Mouse (Mus musculus) lung, embryonic 14.5 days (tissue): ENCODE measurements around the gene Sptbn1. TPM values are rescaled to one million over a fixed set of nuclear protein-coding genes. Genes with fewer than 3 reads are reported as not detected.
"Not testable (repeated sequence)": the region's sequence is repeated elsewhere in the genome, so short reads cannot be mapped to it uniquely, and the experiment has no call there.

Experiments used
- ATAC-seq: fragments of 200-750 bp; cut with Nextera tagmentation; 2 replicates; pipeline ENCODE4 v1.8.0; 2017; ENCODE audit warnings: mild to moderate bottlenecking, moderate TSS enrichment, moderate library complexity; ENCODE audit not compliant: insufficient read depth
- DNase-seq: peaks from one replicate; pipeline ENCODE4 v3.0.0-alpha.2; 2015
- H3K27ac ChIP-seq: fragments of 300-500 bp; sonication (generic); 2 replicates; pipeline ENCODE4 v1.5.1; 2014; ENCODE audit warnings: low read depth, mild to moderate bottlenecking, moderate library complexity
- H3K27me3 ChIP-seq: fragments of 300-500 bp; sonication (generic); 2 replicates; pipeline ENCODE4 v1.6.1; 2014; ENCODE audit warnings: low read length, control low read depth; ENCODE audit not compliant: insufficient read depth
- H3K36me3 ChIP-seq: fragments of 300-500 bp; sonication (generic); 2 replicates; pipeline ENCODE4 v1.6.1; 2014; ENCODE audit warnings: control low read depth; ENCODE audit not compliant: insufficient read depth
- H3K4me1 ChIP-seq: fragments of 300-500 bp; sonication (generic); 2 replicates; pipeline ENCODE4 v1.6.1; 2014; ENCODE audit warnings: antibody characterized with exemption, control low read depth; ENCODE audit not compliant: insufficient read depth
- H3K4me2 ChIP-seq: fragments of 300-500 bp; sonication (generic); 2 replicates; pipeline ENCODE4 v1.6.1; 2014; ENCODE audit warnings: mild to moderate bottlenecking
- H3K4me3 ChIP-seq: fragments of 300-500 bp; sonication (generic); 2 replicates; pipeline ENCODE4 v1.5.1; 2014; ENCODE audit warnings: low read depth, low read length
- H3K9ac ChIP-seq: fragments of 300-500 bp; sonication (generic); 2 replicates; pipeline ENCODE4 v1.6.1; 2014
- H3K9me3 ChIP-seq: fragments of 300-500 bp; sonication (generic); 2 replicates; pipeline ENCODE4 v1.6.1; 2016; ENCODE audit warnings: low read depth, low read length, control low read depth
- CTCF ChIP-seq: IDR thresholded peaks from 2 replicates; pipeline ENCODE4 v1.5.1; 2016; ENCODE audit warnings: antibody characterized with exemption, low read depth
- WGBS: fragments of 180-500 bp; shearing (Covaris S2); extraction: QIAGEN DNeasy Blood & Tissue Kit; methylation state at CpG from one replicate; pipeline ENCODE4 v1.1.7; 2014; 5-methylcytosine and 5-hydroxymethylcytosine counted together
- polyA plus RNA-seq: library from polyadenylated mRNA; unstranded; fragments of >200 nt; fragmentation: Nextera tagmentation; extraction: Ambion mirVana; gene quantifications from 2 replicates; pipeline ENCODE4 v1.2.1, GENCODE M21; 2014

The Sptbn1 gene
- polyA plus RNA-seq, 1 experiment from 2014 or later: 168 TPM

- H3K27ac ChIP-seq: peak overlapping the region; percentile 95
- WGBS: 2% methylated on average over 7 of the region's 7 CpGs
These were observed 1.3 kb downstream of the Sptbn1 start for GRCm38 (mm10) chr11:30266691-30267035.

GRCm38 (mm10) chr11:30265666-30266065 is 2.3 kb downstream of the Sptbn1 start:
- 58% methylated on average over 2 of the region's 2 CpGs for WGBS
- peak overlapping the region; percentile 98 for H3K4me3 ChIP-seq
- peak; percentile 33 for DNase-seq
- no peak for TF ChIP-seq CTCF
- H3K4me1 ChIP-seq: peaks cover 20% of the 10 kb centered on the region
- 0 out of 2 replicates have a peak overlapping the region, but pooled peaks have one; percentile 12 for H3K27ac ChIP-seq
- H3K9me3 ChIP-seq: no peaks in the 10 kb centered on the region
- H3K36me3 ChIP-seq: no peaks in the 10 kb centered on the region
- no peaks in the 10 kb centered on the region for H3K27me3 ChIP-seq
- H3K4me2 ChIP-seq: peak overlapping the region; percentile 79
- H3K9ac ChIP-seq: peak overlapping the region; percentile 24
- no peak for ATAC-seq

More at GRCm38 (mm10) chr11:30266691-30267035, 1.3 kb downstream of the Sptbn1 start:
- H3K9me3 ChIP-seq: no peaks in the 10 kb centered on the region
- TF ChIP-seq CTCF: no peak
- peak overlapping the region; percentile 84 for H3K9ac ChIP-seq
- ATAC-seq (no peak), DNase-seq (peak; percentile 25)
- peaks cover 20% of the 10 kb centered on the region for H3K4me1 ChIP-seq
- peak overlapping the region; percentile 98 for H3K4me3 ChIP-seq
- H3K27me3 ChIP-seq: no peaks in the 10 kb centered on the region
- H3K4me2 ChIP-seq: peak overlapping the region; percentile 79
- H3K36me3 ChIP-seq: no peaks in the 10 kb centered on the region

- DNase-seq: peak; percentile 53
- no peak for ATAC-seq
- H3K27me3 ChIP-seq: no peaks in the 10 kb centered on the region
- H3K9ac ChIP-seq: no peak overlapping the region
- peaks cover 13% of the 10 kb centered on the region for H3K4me1 ChIP-seq
- H3K36me3 ChIP-seq: no peaks in the 10 kb centered on the region
- H3K9me3 ChIP-seq: no peaks in the 10 kb centered on the region; the same call in 1 of the 2 replicates
- TF ChIP-seq CTCF: no peak
- no peak overlapping the region for H3K4me3 ChIP-seq
- H3K4me2 ChIP-seq: peak overlapping the region; percentile 3; the same call in 1 of the 2 replicates
- WGBS: 23% methylated on average over 2 of the region's 2 CpGs
- peak overlapping the region; percentile 36; the same call in 1 of the 2 replicates for H3K27ac ChIP-seq
These were observed 4.3 kb downstream of the Sptbn1 start for GRCm38 (mm10) chr11:30263627-30264026.

- TF ChIP-seq CTCF: no peak
- H3K4me3 ChIP-seq: no peak overlapping the region
- no peaks in the 10 kb centered on the region; the same call in 1 of the 2 replicates for H3K9me3 ChIP-seq
- DNase-seq (no peak), ATAC-seq (no peak)
- H3K27me3 ChIP-seq: no peaks in the 10 kb centered on the region
- no peaks in the 10 kb centered on the region for H3K36me3 ChIP-seq
- H3K9ac ChIP-seq: no peak overlapping the region
- peaks cover 4% of the 10 kb centered on the region; the same call in 1 of the 2 replicates for H3K4me1 ChIP-seq
- H3K27ac ChIP-seq: no peak overlapping the region
- no peak overlapping the region for H3K4me2 ChIP-seq
- WGBS: 83% methylated on average over 6 of the region's 6 CpGs
These were observed 9.1 kb downstream of the Sptbn1 start for GRCm38 (mm10) chr11:30258739-30259350.

- DNase-seq (no peak), ATAC-seq (0 out of 2 replicates have a peak, but pooled peaks have one; percentile 18)
These were observed 10.2 kb downstream of the Sptbn1 start for GRCm38 (mm10) chr11:30257812-30258211.

GRCm38 (mm10) chr11:30257085-30257484 is 10.9 kb downstream of the Sptbn1 start:
- Histone ChIP-seq H3K9me3 (no peaks in the 10 kb centered on the region; the same call in 1 of the 2 replicates), H3K4me2 (no peak overlapping the region), H3K4me3 (no peak overlapping the region), H3K9ac (no peak overlapping the region), H3K36me3 (no peaks in the 10 kb centered on the region), H3K27me3 (no peaks in the 10 kb centered on the region), H3K27ac (peak overlapping the region; percentile 19; the same call in 1 of the 2 replicates), H3K4me1 (peaks cover 4% of the 10 kb centered on the region; the same call in 1 of the 2 replicates)
- ATAC-seq (peak; percentile 42; the same call in 1 of the 2 replicates), DNase-seq (peak; percentile 84)
- no peak for TF ChIP-seq CTCF

More at GRCm38 (mm10) chr11:30257812-30258211, 10.2 kb downstream of the Sptbn1 start:
- H3K4me1 ChIP-seq: peaks cover 4% of the 10 kb centered on the region; the same call in 1 of the 2 replicates
- 21% methylated on average over 1 of the region's 1 CpGs for WGBS
- H3K27me3 ChIP-seq: no peaks in the 10 kb centered on the region
- no peaks in the 10 kb centered on the region for H3K36me3 ChIP-seq
- no peak overlapping the region for H3K4me3 ChIP-seq
- no peak overlapping the region for H3K9ac ChIP-seq
- no peaks in the 10 kb centered on the region; the same call in 1 of the 2 replicates for H3K9me3 ChIP-seq
- H3K27ac ChIP-seq: peak overlapping the region; percentile 76
- TF ChIP-seq CTCF: no peak
- no peak overlapping the region for H3K4me2 ChIP-seq

- DNase-seq (peak; percentile 60), ATAC-seq (peak; percentile 69)
- peaks cover 7% of the 10 kb centered on the region; the same call in 1 of the 2 replicates for H3K4me1 ChIP-seq
- no peak overlapping the region for H3K9ac ChIP-seq
- H3K27ac ChIP-seq: peak overlapping the region; percentile 19; the same call in 1 of the 2 replicates
- H3K4me2 ChIP-seq: no peak overlapping the region
- no peaks in the 10 kb centered on the region for H3K27me3 ChIP-seq
- whole genome bisulfite sequencing: 46% methylated on average over 5 of the region's 5 CpGs
- no peak overlapping the region for H3K4me3 ChIP-seq
- TF ChIP-seq CTCF: no peak
- no peaks in the 10 kb centered on the region for H3K36me3 ChIP-seq
- no peaks in the 10 kb centered on the region; the same call in 1 of the 2 replicates for H3K9me3 ChIP-seq
These were observed 11.5 kb downstream of the Sptbn1 start for GRCm38 (mm10) chr11:30256491-30256890.

- H3K27ac ChIP-seq, H3K9ac ChIP-seq, DNase-seq, H3K27me3 ChIP-seq, H3K4me3 ChIP-seq, ATAC-seq, H3K4me2 ChIP-seq, H3K36me3 ChIP-seq, H3K9me3 ChIP-seq: not testable (repeated sequence)
- 91% methylated on average over 3 of the region's 3 CpGs for WGBS
- peaks cover 11% of the 10 kb centered on the region; the same call in 1 of the 2 replicates for H3K4me1 ChIP-seq
These were observed 12.8 kb downstream of the Sptbn1 start for GRCm38 (mm10) chr11:30255211-30255610.
